Mouse (Mus musculus): Measurements from ENCODE around the gene Golim4. TPM values are rescaled to one million over a fixed set of nuclear protein-coding genes. Genes with fewer than 3 reads are reported as not detected.
A peak's percentile ranks its signal among the peaks of the same experiment; 100 is the strongest.

Gene Golim4
- polyA plus RNA-seq, 1 experiment from 2014 or later, result 40.0 TPM

- DNase-seq (ENCODE audit: low spot score), result no peak
- H3K27ac ChIP-seq (replicated peaks), result no peak overlapping the region
- H3K4me1 ChIP-seq (replicated peaks; ENCODE audit: control insufficient read depth, insufficient read depth), result 0 out of 2 replicates have a peak, but pooled peaks cover 2% of the 10 kb centered on the region
- TF ChIP-seq CTCF (IDR thresholded peaks at IDR 0.05; ENCODE audit: low read depth), result no peak
- no peak for TF ChIP-seq EP300 (optimal IDR thresholded peaks at IDR 0.05)
- H3K36me3 ChIP-seq (ENCODE audit: control insufficient read depth, insufficient read depth, low read length), result no peaks in the 10 kb centered on the region
- 78% methylated on average over 2 of the region's 2 CpGs for WGBS
- H3K27me3 ChIP-seq (ENCODE audit: control insufficient read depth, insufficient read depth, low read length), result no peaks in the 10 kb centered on the region
- ATAC-seq (ENCODE audit: low FRiP score, low TSS enrichment), result no peak
- H3K4me3 ChIP-seq (ENCODE audit: low read depth, low read length), result no peak overlapping the region
- no peaks in the 10 kb centered on the region for H3K9me3 ChIP-seq (ENCODE audit: control insufficient read depth, low read length)
- no peak overlapping the region for H3K9ac ChIP-seq (ENCODE audit: low read length)
- no peak overlapping the region for H3K4me2 ChIP-seq (replicated peaks; ENCODE audit: low read depth)
These were observed 8.1 kb downstream of the Golim4 start for GRCm38 (mm10) chr3:75948541-75949095.

GRCm38 (mm10) chr3:75948003-75948402, 8.7 kb downstream of the Golim4 start:
- no peak for DNase-seq (ENCODE audit: low spot score)
- WGBS, result 53% methylated on average over 1 of the region's 1 CpGs
- H3K4me2 ChIP-seq (replicated peaks; ENCODE audit: low read depth), result no peak overlapping the region
- H3K36me3 ChIP-seq (ENCODE audit: control insufficient read depth, insufficient read depth, low read length), result no peaks in the 10 kb centered on the region
- peaks cover 4% of the 10 kb centered on the region; the same call in 1 of the 2 replicates for H3K4me1 ChIP-seq (replicated peaks; ENCODE audit: control insufficient read depth, insufficient read depth)
- TF ChIP-seq EP300 (optimal IDR thresholded peaks at IDR 0.05) (no peak), CTCF (IDR thresholded peaks at IDR 0.05; ENCODE audit: low read depth) (no peak)
- no peak for ATAC-seq (ENCODE audit: low FRiP score, low TSS enrichment)
- no peaks in the 10 kb centered on the region for H3K27me3 ChIP-seq (ENCODE audit: control insufficient read depth, insufficient read depth, low read length)
- H3K9ac ChIP-seq (ENCODE audit: low read length), result no peak overlapping the region
- no peaks in the 10 kb centered on the region for H3K9me3 ChIP-seq (ENCODE audit: control insufficient read depth, low read length)
- no peak overlapping the region for H3K4me3 ChIP-seq (ENCODE audit: low read depth, low read length)
- no peak overlapping the region for H3K27ac ChIP-seq (replicated peaks)

- H3K4me3 ChIP-seq (ENCODE audit: low read depth, low read length), result no peak overlapping the region
- no peak for TF ChIP-seq EP300 (optimal IDR thresholded peaks at IDR 0.05)
- no peak for TF ChIP-seq CTCF (IDR thresholded peaks at IDR 0.05; ENCODE audit: low read depth)
- no peak overlapping the region for H3K4me2 ChIP-seq (replicated peaks; ENCODE audit: low read depth)
- ATAC-seq (ENCODE audit: low FRiP score, low TSS enrichment) (peak; percentile 71), DNase-seq (ENCODE audit: low spot score) (no peak)
- no peak overlapping the region for H3K9ac ChIP-seq (ENCODE audit: low read length)
- H3K4me1 ChIP-seq (replicated peaks; ENCODE audit: control insufficient read depth, insufficient read depth), result peaks cover 7% of the 10 kb centered on the region; the same call in 1 of the 2 replicates
- no peaks in the 10 kb centered on the region for H3K9me3 ChIP-seq (ENCODE audit: control insufficient read depth, low read length)
- peak overlapping the region; percentile 69 for H3K27ac ChIP-seq (replicated peaks)
- H3K27me3 ChIP-seq (ENCODE audit: control insufficient read depth, insufficient read depth, low read length), result no peaks in the 10 kb centered on the region
- WGBS, result 29% methylated on average over 12 of the region's 12 CpGs
- no peaks in the 10 kb centered on the region for H3K36me3 ChIP-seq (ENCODE audit: control insufficient read depth, insufficient read depth, low read length)
These were observed 14.3 kb downstream of the Golim4 start for GRCm38 (mm10) chr3:75942303-75943060.

DNA sequence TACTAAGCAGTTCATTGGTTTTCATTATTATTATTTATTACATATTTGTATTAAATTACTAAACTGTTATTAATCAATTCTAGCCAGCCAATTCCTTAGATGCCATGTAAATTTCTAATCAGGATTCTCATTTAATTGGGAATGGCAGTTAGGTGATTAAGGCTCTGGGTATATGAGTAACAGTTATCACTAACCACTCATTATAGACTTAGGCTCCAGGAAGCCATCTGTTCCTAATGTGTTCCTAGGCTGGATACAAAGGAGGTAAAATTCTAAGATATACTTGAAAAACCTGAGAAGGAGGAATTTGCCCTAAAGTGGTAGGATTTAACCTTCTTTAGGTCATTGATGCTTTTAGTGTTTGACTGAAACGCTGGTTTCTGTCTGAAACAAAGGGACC, 14.9 kb downstream of the Golim4 start:
- H3K9me3 ChIP-seq (ENCODE audit: control insufficient read depth, low read length), result no peaks in the 10 kb centered on the region
- no peaks in the 10 kb centered on the region for H3K27me3 ChIP-seq (ENCODE audit: control insufficient read depth, insufficient read depth, low read length)
- H3K4me2 ChIP-seq (replicated peaks; ENCODE audit: low read depth), result no peak overlapping the region
- H3K9ac ChIP-seq (ENCODE audit: low read length), result no peak overlapping the region
- no peak for TF ChIP-seq EP300 (optimal IDR thresholded peaks at IDR 0.05)
- no peak for TF ChIP-seq CTCF (IDR thresholded peaks at IDR 0.05; ENCODE audit: low read depth)
- peaks cover 7% of the 10 kb centered on the region; the same call in 1 of the 2 replicates for H3K4me1 ChIP-seq (replicated peaks; ENCODE audit: control insufficient read depth, insufficient read depth)
- no peaks in the 10 kb centered on the region for H3K36me3 ChIP-seq (ENCODE audit: control insufficient read depth, insufficient read depth, low read length)
- WGBS, result 44% methylated on average over 1 of the region's 1 CpGs
- DNase-seq (ENCODE audit: low spot score), result no peak
- no peak for ATAC-seq (ENCODE audit: low FRiP score, low TSS enrichment)
- H3K27ac ChIP-seq (replicated peaks), result no peak overlapping the region
- no peak overlapping the region for H3K4me3 ChIP-seq (ENCODE audit: low read depth, low read length)

GRCm38 (mm10) chr3:75936152-75936551, 20.6 kb downstream of the Golim4 start:
- ATAC-seq (ENCODE audit: low FRiP score, low TSS enrichment), result peak; percentile 54; the same call in 1 of the 2 replicates

DNA sequence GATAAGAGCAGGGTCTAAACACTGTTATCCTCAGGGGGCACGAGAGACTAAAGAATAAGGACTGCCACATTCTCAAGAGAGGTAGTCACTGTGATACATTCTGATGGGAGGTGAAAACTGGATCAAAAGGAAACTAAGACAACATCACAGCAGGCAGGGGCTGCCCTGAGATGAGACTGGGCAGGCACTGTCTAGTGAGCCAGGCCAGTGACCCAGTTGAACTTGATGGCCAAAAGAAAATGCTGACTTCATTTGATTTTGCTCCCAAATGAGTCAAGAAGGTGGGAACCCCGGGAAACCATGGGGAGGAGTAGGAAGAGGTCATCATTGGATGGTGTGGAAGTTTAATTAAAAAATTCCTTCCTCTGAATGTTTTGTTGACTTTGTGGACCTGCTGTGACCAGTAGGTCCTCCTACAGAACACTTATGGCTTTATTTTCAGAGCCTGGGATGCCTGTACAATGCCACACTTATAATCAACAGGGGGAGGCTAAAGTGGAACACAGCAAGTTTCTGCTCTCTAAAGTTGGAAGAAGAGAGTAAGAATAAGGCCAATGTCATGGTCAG, 26.0 kb downstream of the Golim4 start:
- no peaks in the 10 kb centered on the region for H3K4me1 ChIP-seq (replicated peaks; ENCODE audit: control insufficient read depth, insufficient read depth)
- H3K4me2 ChIP-seq (replicated peaks; ENCODE audit: low read depth), result no peak overlapping the region
- no peaks in the 10 kb centered on the region for H3K27me3 ChIP-seq (ENCODE audit: control insufficient read depth, insufficient read depth, low read length)
- no peak overlapping the region for H3K9ac ChIP-seq (ENCODE audit: low read length)
- 77% methylated on average over 2 of the region's 2 CpGs for WGBS
- H3K27ac ChIP-seq (replicated peaks), result no peak overlapping the region
- no peaks in the 10 kb centered on the region for H3K9me3 ChIP-seq (ENCODE audit: control insufficient read depth, low read length)
- no peaks in the 10 kb centered on the region for H3K36me3 ChIP-seq (ENCODE audit: control insufficient read depth, insufficient read depth, low read length)
- TF ChIP-seq EP300 (optimal IDR thresholded peaks at IDR 0.05) (no peak), CTCF (IDR thresholded peaks at IDR 0.05; ENCODE audit: low read depth) (no peak)
- no peak overlapping the region for H3K4me3 ChIP-seq (ENCODE audit: low read depth, low read length)
- ATAC-seq (ENCODE audit: low FRiP score, low TSS enrichment) (no peak), DNase-seq (ENCODE audit: low spot score) (no peak)

More at GRCm38 (mm10) chr3:75936152-75936551, 20.6 kb downstream of the Golim4 start:
- no peak for DNase-seq (ENCODE audit: low spot score)
- TF ChIP-seq CTCF (IDR thresholded peaks at IDR 0.05; ENCODE audit: low read depth) (no peak), EP300 (optimal IDR thresholded peaks at IDR 0.05) (no peak)
- Histone ChIP-seq H3K4me1 (replicated peaks; ENCODE audit: control insufficient read depth, insufficient read depth) (no peaks in the 10 kb centered on the region), H3K9me3 (ENCODE audit: control insufficient read depth, low read length) (no peaks in the 10 kb centered on the region), H3K27me3 (ENCODE audit: control insufficient read depth, insufficient read depth, low read length) (no peaks in the 10 kb centered on the region), H3K4me2 (replicated peaks; ENCODE audit: low read depth) (no peak overlapping the region), H3K36me3 (ENCODE audit: control insufficient read depth, insufficient read depth, low read length) (no peaks in the 10 kb centered on the region), H3K27ac (replicated peaks) (peak overlapping the region; percentile 73), H3K9ac (ENCODE audit: low read length) (no peak overlapping the region), H3K4me3 (ENCODE audit: low read depth, low read length) (no peak overlapping the region)
- 53% methylated on average over 2 of the region's 2 CpGs for WGBS

Data from stomach, postnatal 0 days (tissue).